Mouse (Mus musculus) heart, adult 2 months (tissue): ENCODE results near the gene Cox6a1. TPM values are rescaled to one million over a fixed set of nuclear protein-coding genes. Genes with fewer than 3 reads are reported as not detected.
A peak's percentile ranks its signal among the peaks of the same experiment; 100 is the strongest.

Source experiments
- DNase-seq, 2 experiments: peaks; one replicate each; pipeline ENCODE4 v3.0.0; 2021
- H3K27ac ChIP-seq: fragments of 200-600 bp; 2 replicates; pipeline ENCODE4 v1.8.1; 2022
- H3K27me3 ChIP-seq: fragments of 200-500 bp; 2 replicates; pipeline ENCODE4 v1.6.1; 2012; ENCODE audit warnings: mild to moderate bottlenecking, low read length, inconsistent platforms, mixed read lengths; ENCODE audit not compliant: control insufficient read depth, insufficient read depth
- H3K36me3 ChIP-seq: fragments of 200-500 bp; 2 replicates; pipeline ENCODE4 v1.6.1; 2012; ENCODE audit warnings: low read length, inconsistent platforms; ENCODE audit not compliant: control insufficient read depth, insufficient read depth
- H3K4me1 ChIP-seq: fragments of 200-500 bp; 2 replicates; pipeline ENCODE4 v1.6.1; 2011; ENCODE audit warnings: low read length; ENCODE audit not compliant: control insufficient read depth, insufficient read depth
- H3K4me3 ChIP-seq: fragments of 200-600 bp; 2 replicates; pipeline ENCODE4 v1.8.1; 2022
- H3K79me2 ChIP-seq: fragments of 200-500 bp; replicated peaks from 2 replicates; pipeline ENCODE4 v1.6.1; 2012; ENCODE audit warnings: mild to moderate bottlenecking, inconsistent platforms, low read length, moderate library complexity, mixed read lengths; ENCODE audit not compliant: control insufficient read depth, insufficient read depth
- H3K9ac ChIP-seq: fragments of 200-500 bp; 2 replicates; pipeline ENCODE4 v1.6.1; 2012; ENCODE audit warnings: low read depth, mild to moderate bottlenecking, control low read depth, inconsistent platforms, low read length, mixed read lengths
- CTCF ChIP-seq: fragments of 200-600 bp; IDR thresholded peaks from 2 replicates; pipeline ENCODE4 v1.8.1; 2022; ENCODE audit warnings: antibody characterized with exemption, mild to moderate bottlenecking, moderate library complexity
- EP300 ChIP-seq: fragments of 200-500 bp; IDR thresholded peaks from 2 replicates; pipeline ENCODE4 v1.6.1; 2011; ENCODE audit warnings: low read depth, low read length, control low read depth; ENCODE audit not compliant: insufficient read depth
- POLR2A ChIP-seq: fragments of 200-500 bp; IDR thresholded peaks from 2 replicates; pipeline ENCODE4 v1.6.1; 2011; ENCODE audit warnings: mild to moderate bottlenecking, low read depth, low read length, control low read depth; ENCODE audit not compliant: insufficient read depth
- WGBS: fragments of 180-500 bp; shearing (Covaris S2); methylation state at CpG from one replicate; pipeline ENCODE4 v1.1.7; 2018; 5-methylcytosine and 5-hydroxymethylcytosine counted together
- intact Hi-C: fragments of 180-260 bp; cut with DNase I; formaldehyde crosslinking; loops from one replicate; pipeline ENCODE4 v1.15.1; 2025
- polyA plus RNA-seq: library from polyadenylated mRNA; depleted of rRNA; stranded (reverse); fragments of >200 nt; gene quantifications from 2 replicates; pipeline ENCODE4 v1.2.3, GENCODE M21; 2012
- total RNA-seq, 2 experiments: library from RNA; stranded (reverse); gene quantifications; 2 replicates each; pipeline ENCODE4 v1.2.3; 2021

Gene Cox6a1
- total and polyA plus RNA-seq, 3 experiments: 232 to 797 (median 256) TPM

GRCm38 (mm10) chr5:115340577-115341313 lies 8.0 kb downstream of the Cox6a1 start, which contains the start of the genes Gatc and Triap1:
Gatc (minus strand) TSS chr5:115341178.
Triap1 (plus strand) TSS chr5:115341225.
- peak within 1 kb of the TSS; percentile 91 for H3K9ac ChIP-seq
- no peaks in the 10 kb centered on the region for H3K79me2 ChIP-seq
- H3K27ac ChIP-seq: peak within 1 kb of the TSS; percentile 89
- intact Hi-C loops: loop anchor here (1.0 to 10.0 kb wide), 4 partner anchors 13 to 216 kb away; partner anchors contain the start of genes Rplp0 and Srsf9
- peaks cover 3% of the 10 kb centered on the region for H3K4me1 ChIP-seq
- no peaks in the 10 kb centered on the region for H3K27me3 ChIP-seq
- peak; percentile 91 to 93 for DNase-seq
- H3K4me3 ChIP-seq: peak within 1 kb of the TSS; percentile 72
- TF ChIP-seq POLR2A: peak; percentile 84
- TF ChIP-seq EP300: no peak
- TF ChIP-seq CTCF: no peak
- 0 out of 2 replicates have a peak, but pooled peaks cover 4% of the 10 kb centered on the region for H3K36me3 ChIP-seq
- under 1% methylated on average over 62 of the region's 62 CpGs for WGBS

DNA sequence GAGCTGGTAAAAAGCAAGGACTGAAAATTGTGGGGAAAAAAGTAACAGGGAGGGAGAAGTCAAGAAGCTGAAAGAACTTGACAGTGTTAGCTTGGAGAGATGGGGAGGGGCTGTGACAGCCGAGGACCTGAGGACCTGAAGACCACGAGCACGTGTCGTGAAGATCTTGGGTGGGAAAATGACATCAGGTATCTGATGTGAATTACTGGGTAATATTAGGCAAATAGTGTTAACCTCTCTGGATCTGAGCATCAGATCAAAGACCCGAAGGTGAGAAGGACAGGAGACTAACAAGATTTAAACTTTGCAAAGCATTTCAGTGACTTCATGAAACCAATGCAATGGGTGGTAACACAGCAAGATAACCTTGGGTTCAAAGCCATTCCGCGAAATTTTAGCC lies 8.8 kb downstream of the Cox6a1 start:
- peak overlapping the region; percentile 72 for H3K4me3 ChIP-seq
- WGBS: 16% methylated on average over 7 of the region's 7 CpGs
- no peak for DNase-seq
- H3K4me1 ChIP-seq: peaks cover 3% of the 10 kb centered on the region
- no peaks in the 10 kb centered on the region for H3K27me3 ChIP-seq
- H3K79me2 ChIP-seq: no peaks in the 10 kb centered on the region
- intact Hi-C loops: loop anchor here (1.0 to 10.0 kb wide), 4 partner anchors 13 to 215 kb away; partner anchors contain the start of genes Rplp0 and Srsf9
- peak overlapping the region; percentile 24 for H3K9ac ChIP-seq
- H3K27ac ChIP-seq: no peak overlapping the region
- TF ChIP-seq POLR2A: no peak
- TF ChIP-seq CTCF: no peak
- TF ChIP-seq EP300: no peak
- H3K36me3 ChIP-seq: peaks cover 4% of the 10 kb centered on the region; the same call in 1 of the 2 replicates

DNA sequence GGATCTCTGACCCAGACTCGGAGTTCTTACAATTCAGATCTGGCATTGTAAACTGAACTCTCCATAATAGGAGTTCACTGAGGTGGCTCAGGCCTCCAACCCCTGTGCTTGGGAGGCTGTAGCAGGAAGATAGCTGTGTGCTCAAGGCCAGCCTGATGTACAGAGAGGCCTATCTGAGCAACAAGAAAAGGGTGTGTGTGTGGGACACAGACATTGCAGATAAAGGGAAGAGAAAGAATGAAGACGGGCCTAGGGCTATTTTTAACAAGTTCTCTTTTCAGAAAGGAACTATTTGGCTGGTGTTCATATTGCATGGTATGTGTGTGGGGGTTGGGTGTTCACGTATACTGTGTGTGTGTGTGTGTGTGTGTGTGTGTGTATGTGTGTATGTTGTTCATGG lies 15.2 kb downstream of the Cox6a1 start:
- no peaks in the 10 kb centered on the region for H3K79me2 ChIP-seq
- WGBS: 40% methylated on average over 3 of the region's 3 CpGs
- H3K27ac ChIP-seq: no peak overlapping the region; the same call in 1 of the 2 replicates
- TF ChIP-seq POLR2A: no peak
- no peak for TF ChIP-seq CTCF
- no peak for TF ChIP-seq EP300
- no peak overlapping the region for H3K9ac ChIP-seq
- no peaks in the 10 kb centered on the region for H3K27me3 ChIP-seq
- peaks cover 6% of the 10 kb centered on the region for H3K36me3 ChIP-seq
- no peak overlapping the region for H3K4me3 ChIP-seq
- no peaks in the 10 kb centered on the region; the same call in 1 of the 2 replicates for H3K4me1 ChIP-seq
- intact Hi-C loops: no loop called here
- DNase-seq: no peak

- Histone ChIP-seq H3K4me1 (peaks cover 3% of the 10 kb centered on the region; the same call in 1 of the 2 replicates), H3K27ac (no peak overlapping the region), H3K36me3 (peaks cover 6% of the 10 kb centered on the region), H3K79me2 (no peaks in the 10 kb centered on the region), H3K9ac (no peak overlapping the region), H3K27me3 (no peaks in the 10 kb centered on the region), H3K4me3 (no peak overlapping the region)
- no peak for DNase-seq
- no peak for TF ChIP-seq CTCF
- no peak for TF ChIP-seq EP300
- TF ChIP-seq POLR2A: no peak
- intact Hi-C loops: no loop called here
- WGBS: 62% methylated on average over 9 of the region's 9 CpGs
Measured at GRCm38 (mm10) chr5:115330955-115331354, 17.8 kb downstream of the Cox6a1 start.

DNA sequence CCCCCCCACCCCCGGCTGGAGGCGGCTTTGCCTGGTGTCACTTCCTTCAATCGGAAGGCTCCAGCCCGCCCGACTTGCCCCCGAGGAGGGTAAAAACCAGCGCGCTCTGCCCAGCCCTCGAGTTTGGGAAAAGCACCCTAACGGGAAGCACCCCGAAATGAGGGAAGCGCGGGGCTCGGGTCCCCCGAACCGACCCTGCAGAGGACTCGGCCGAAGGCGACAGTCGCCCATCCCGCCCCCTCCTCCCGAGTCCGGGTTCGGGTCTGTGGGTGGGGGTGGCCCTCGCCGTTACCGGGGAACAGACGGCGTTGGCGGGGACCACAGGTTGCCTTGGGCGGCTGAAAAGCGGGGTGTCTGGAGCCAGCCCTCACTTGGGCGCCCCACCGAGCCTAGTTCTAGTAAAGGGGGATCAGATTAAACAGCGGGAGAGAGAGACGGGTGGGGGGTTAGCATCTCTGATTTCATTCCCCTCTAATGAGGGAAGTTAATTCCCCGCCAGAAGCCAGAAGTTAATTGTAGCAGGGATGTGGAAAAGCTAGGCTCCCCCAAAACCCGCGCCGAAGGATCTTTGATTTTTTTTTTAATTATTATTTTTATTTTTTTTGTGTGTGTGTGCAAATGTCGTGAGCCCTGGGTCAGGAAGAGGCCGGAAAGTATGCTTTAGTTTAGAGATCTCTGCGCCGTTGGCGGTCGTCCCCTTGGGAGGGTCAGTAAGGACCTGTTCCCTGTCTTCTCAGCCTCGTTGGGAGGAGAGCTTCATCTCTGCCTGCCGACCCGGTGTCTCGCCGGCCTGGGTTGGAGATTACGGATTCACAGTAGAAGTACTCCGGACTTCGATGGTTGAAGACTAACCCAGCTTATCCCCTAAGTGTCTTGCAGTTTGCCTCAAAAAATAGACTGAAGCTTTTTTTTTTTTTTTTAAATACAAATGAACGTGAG lies 20.9 kb downstream of the Cox6a1 start:
- intact Hi-C loops: loop anchor here (1.0 to 2.0 kb wide), 3 partner anchors 12 to 55 kb away; partner anchors contain the start of genes Dynll1 and Rnf10
- peak overlapping the region; percentile 80 for H3K27ac ChIP-seq
- peaks cover 3% of the 10 kb centered on the region; the same call in 1 of the 2 replicates for H3K4me1 ChIP-seq
- WGBS: 1% methylated on average over 54 of the region's 55 CpGs
- no peak for TF ChIP-seq EP300
- no peak for TF ChIP-seq POLR2A
- no peak for TF ChIP-seq CTCF
- peak; percentile 46 to 65 for DNase-seq
- H3K36me3 ChIP-seq: no peaks in the 10 kb centered on the region
- H3K4me3 ChIP-seq: peak overlapping the region; percentile 98
- H3K79me2 ChIP-seq: no peaks in the 10 kb centered on the region
- H3K9ac ChIP-seq: peak overlapping the region; percentile 87
- no peaks in the 10 kb centered on the region for H3K27me3 ChIP-seq
